Mouse (Mus musculus): ENCODE data around the gene Rab44. TPM values are rescaled to one million over a fixed set of nuclear protein-coding genes. Genes with fewer than 3 reads are reported as not detected.

Rab44 gene
- total and polyA plus RNA-seq, 3 experiments = 0.23 to 0.70 TPM; not detected in 1

DNA sequence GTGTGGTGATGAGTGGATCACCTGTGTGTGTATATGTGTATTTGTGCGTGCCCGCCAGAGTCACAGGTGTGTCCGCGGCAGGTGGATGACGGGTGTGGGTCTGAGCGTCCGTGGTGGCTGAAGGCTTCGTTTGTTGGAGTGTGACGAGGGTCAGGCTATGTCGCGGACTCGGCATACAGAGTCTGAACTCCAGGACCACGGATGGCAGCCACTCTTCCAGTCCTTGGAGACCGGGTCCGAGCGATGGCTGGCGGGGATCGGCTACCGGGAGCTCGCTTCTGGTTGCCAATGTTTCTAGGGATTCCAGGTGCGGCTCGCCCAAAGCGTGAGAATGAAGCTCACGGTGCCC, 20.0 kb upstream of the Rab44 start:
- no peaks in the 10 kb centered on the region for H3K4me1 ChIP-seq (ENCODE audit: control insufficient read depth, insufficient read depth, low read length)
- H3K4me3 ChIP-seq = peak overlapping the region; percentile 95
- intact Hi-C loops (cut with DNase I) = no loop called here
- H3K9ac ChIP-seq (ENCODE audit: low read depth, low read length) = peak overlapping the region; percentile 77
- no peaks in the 10 kb centered on the region for H3K79me2 ChIP-seq (replicated peaks; ENCODE audit: control insufficient read depth, insufficient read depth, low read length)
- no peaks in the 10 kb centered on the region for H3K27me3 ChIP-seq (ENCODE audit: control insufficient read depth, insufficient read depth, low read length)
- H3K27ac ChIP-seq = peak overlapping the region; percentile 97
- DNase-seq = no peak
- no peaks in the 10 kb centered on the region for H3K36me3 ChIP-seq (ENCODE audit: control insufficient read depth, insufficient read depth, low read length)
- under 1% methylated on average over 24 of the region's 24 CpGs for WGBS
- no peak for TF ChIP-seq POLR2A (IDR thresholded peaks at IDR 0.05; ENCODE audit: insufficient read depth, low read depth, low read length)
- no peak for TF ChIP-seq CTCF (IDR thresholded peaks at IDR 0.05)
- TF ChIP-seq EP300 (IDR thresholded peaks at IDR 0.05; ENCODE audit: insufficient read depth, low read depth, low read length) = no peak

DNA sequence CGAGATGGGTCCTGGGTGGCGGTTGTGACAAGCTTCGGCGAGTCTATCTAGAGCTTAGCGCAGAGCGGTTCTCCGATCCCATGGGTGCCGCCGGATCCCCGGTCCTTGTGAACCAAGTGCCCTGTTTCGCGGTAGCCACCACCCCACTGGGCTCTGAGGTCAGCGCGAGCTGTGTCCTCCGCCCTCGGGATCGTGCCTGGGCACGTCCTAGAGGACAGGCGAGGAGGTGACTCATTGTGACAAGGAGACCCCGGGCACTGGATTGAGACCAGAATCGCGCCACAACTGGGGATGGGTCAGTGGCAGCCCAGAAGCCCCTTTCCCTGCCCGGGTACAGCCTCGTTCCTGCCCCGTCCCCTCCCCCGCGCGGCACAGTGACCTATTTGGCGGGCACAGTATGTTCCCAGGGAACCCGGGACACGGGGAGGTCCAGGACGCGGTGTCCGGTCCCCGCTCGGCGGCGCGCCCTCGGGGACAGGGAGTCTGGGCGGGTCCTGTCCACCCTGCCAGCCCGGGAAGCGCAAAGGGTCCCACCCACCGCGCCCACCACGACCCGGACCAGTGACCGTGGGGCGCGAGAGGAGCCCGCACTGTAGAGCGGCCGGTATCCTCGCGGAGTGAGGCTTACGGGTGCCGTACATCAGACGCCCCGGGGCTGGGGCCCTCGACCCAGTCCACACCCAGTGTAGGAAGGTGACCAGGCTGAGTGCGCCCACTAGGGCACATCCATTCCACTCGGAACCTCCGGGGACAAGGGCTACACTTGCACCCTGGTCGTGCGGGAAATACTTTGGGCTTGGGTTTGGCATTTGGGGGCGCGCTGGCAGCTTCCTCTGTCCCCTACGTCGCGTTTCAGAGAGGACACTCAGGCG, 19.4 kb upstream of the Rab44 start:
- under 1% methylated on average over 71 of the region's 71 CpGs for WGBS
- peak overlapping the region; percentile 77 for H3K9ac ChIP-seq (ENCODE audit: low read depth, low read length)
- no peaks in the 10 kb centered on the region for H3K79me2 ChIP-seq (replicated peaks; ENCODE audit: control insufficient read depth, insufficient read depth, low read length)
- H3K27me3 ChIP-seq (ENCODE audit: control insufficient read depth, insufficient read depth, low read length) = no peaks in the 10 kb centered on the region
- peak overlapping the region; percentile 95 for H3K4me3 ChIP-seq
- intact Hi-C loops (cut with DNase I) = loop anchor here (1.0 kb wide), 1 partner anchor 45 kb away; no protein-coding TSS in a partner anchor
- peak; percentile 92 to 94 for DNase-seq
- peak overlapping the region; percentile 97 for H3K27ac ChIP-seq
- TF ChIP-seq POLR2A (IDR thresholded peaks at IDR 0.05; ENCODE audit: insufficient read depth, low read depth, low read length) (no peak), CTCF (IDR thresholded peaks at IDR 0.05) (peak; percentile 14; the same call in 1 of the 2 replicates), EP300 (IDR thresholded peaks at IDR 0.05; ENCODE audit: insufficient read depth, low read depth, low read length) (peak; percentile 96)
- H3K4me1 ChIP-seq (ENCODE audit: control insufficient read depth, insufficient read depth, low read length) = no peaks in the 10 kb centered on the region
- no peaks in the 10 kb centered on the region for H3K36me3 ChIP-seq (ENCODE audit: control insufficient read depth, insufficient read depth, low read length)

DNA sequence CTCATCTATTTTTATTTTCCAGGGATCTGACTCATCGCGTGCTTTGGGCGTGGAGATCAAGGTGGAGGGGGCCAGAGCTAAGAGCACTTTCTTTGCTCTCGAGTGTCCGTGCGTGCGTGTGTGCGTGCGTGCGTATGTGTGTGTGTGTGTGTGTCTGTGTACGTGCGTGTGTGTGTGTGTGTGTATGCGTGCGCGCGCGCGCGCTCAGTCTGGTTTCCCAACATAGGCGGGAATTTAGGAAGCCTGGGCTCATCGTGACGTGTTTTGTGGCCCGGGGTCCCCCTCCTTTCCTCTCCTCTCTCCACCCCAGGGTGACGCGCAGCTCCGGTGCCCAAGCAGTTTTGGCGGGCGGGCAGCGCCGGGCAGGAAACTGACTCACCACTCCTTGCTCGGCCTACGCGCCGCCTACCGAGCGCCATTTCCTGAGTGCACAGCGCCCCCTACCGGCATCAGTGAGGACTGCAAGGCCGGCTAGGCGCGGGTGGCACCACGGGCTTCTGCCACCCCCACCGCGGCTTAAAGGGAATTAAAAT, 18.7 kb upstream of the Rab44 start:
- TF ChIP-seq EP300 (IDR thresholded peaks at IDR 0.05; ENCODE audit: insufficient read depth, low read depth, low read length) = peak; percentile 80
- peak; percentile 84 for TF ChIP-seq POLR2A (IDR thresholded peaks at IDR 0.05; ENCODE audit: insufficient read depth, low read depth, low read length)
- TF ChIP-seq CTCF (IDR thresholded peaks at IDR 0.05) = no peak; the same call in 1 of the 2 replicates
- DNase-seq = peak; percentile 97
- Histone ChIP-seq H3K4me3 (peak overlapping the region; percentile 95), H3K27ac (peak overlapping the region; percentile 97), H3K36me3 (ENCODE audit: control insufficient read depth, insufficient read depth, low read length) (no peaks in the 10 kb centered on the region), H3K27me3 (ENCODE audit: control insufficient read depth, insufficient read depth, low read length) (no peaks in the 10 kb centered on the region), H3K9ac (ENCODE audit: low read depth, low read length) (peak overlapping the region; percentile 77), H3K4me1 (ENCODE audit: control insufficient read depth, insufficient read depth, low read length) (no peaks in the 10 kb centered on the region), H3K79me2 (replicated peaks; ENCODE audit: control insufficient read depth, insufficient read depth, low read length) (no peaks in the 10 kb centered on the region)
- intact Hi-C loops (cut with DNase I) = loop anchor here (1.0 kb wide), 1 partner anchor 46 kb away; no protein-coding TSS in a partner anchor
- WGBS = under 1% methylated on average over 37 of the region's 44 CpGs

DNA sequence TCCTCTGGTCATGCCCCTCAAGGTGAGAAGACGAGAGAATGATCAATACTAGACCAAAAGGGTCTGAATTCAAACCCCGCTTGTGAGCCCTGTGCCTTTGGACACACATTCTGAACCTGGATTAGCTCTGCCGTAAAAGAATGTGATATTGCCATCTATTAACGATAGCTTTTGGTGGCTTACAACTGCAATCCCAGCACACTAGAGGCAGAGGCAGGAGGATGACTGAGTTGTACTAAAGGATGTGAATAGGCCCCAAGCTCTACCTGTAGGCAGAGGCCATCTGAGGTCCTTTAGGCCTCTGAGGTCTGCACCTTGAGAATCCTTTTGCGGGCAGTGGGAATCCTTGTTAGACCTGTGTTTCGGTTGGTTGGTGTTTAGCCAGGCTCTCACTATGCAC, 17.7 kb upstream of the Rab44 start:
- WGBS = 96% methylated on average over 6 of the region's 6 CpGs
- intact Hi-C loops (cut with DNase I) = no loop called here

DNA sequence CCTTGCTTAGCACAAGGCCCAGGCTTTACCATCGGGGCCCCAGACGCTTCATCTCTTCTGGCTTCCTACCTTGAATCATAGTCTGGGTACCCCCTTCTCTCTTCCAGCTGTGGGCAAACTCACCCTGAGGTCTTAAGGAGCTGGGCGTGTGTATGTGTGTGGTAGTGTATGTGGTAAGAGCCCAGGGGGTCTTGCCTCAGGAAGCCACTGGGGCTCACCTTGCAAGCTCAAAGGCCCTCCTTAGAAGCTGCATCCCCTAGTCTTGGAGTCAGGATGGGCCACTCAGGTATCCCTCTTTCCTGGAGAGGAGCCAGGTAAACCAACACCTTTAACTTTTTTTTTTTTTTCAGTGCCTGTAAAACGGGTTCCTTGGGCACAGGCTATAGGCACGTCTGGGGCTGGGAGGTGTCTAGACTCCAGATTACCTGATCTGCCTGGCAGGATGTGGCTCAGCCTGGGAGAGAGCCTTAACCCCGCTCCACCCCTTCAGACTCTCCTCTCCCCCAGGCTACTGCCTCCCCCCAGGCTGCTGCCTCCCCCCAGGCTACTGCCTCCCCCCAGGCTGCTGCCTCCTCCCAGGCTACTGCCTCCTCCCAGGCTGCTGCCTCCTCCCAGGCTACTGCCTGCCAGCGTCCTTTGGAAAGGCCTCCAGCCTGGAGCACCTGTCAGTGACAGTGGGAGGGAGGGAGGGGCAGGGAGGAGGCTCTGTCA, 16.9 kb upstream of the Rab44 start:
- WGBS = 68% methylated on average over 7 of the region's 7 CpGs
- DNase-seq = peak in 1 of 2 experiments; percentile 23
- no peaks in the 10 kb centered on the region for H3K4me1 ChIP-seq (ENCODE audit: control insufficient read depth, insufficient read depth, low read length)
- TF ChIP-seq POLR2A (IDR thresholded peaks at IDR 0.05; ENCODE audit: insufficient read depth, low read depth, low read length) (no peak), EP300 (IDR thresholded peaks at IDR 0.05; ENCODE audit: insufficient read depth, low read depth, low read length) (no peak), CTCF (IDR thresholded peaks at IDR 0.05) (no peak)
- no peak overlapping the region for H3K4me3 ChIP-seq
- intact Hi-C loops (cut with DNase I) = no loop called here
- no peaks in the 10 kb centered on the region for H3K36me3 ChIP-seq (ENCODE audit: control insufficient read depth, insufficient read depth, low read length)
- no peak overlapping the region for H3K9ac ChIP-seq (ENCODE audit: low read depth, low read length)
- H3K27ac ChIP-seq = no peak overlapping the region
- H3K27me3 ChIP-seq (ENCODE audit: control insufficient read depth, insufficient read depth, low read length) = no peaks in the 10 kb centered on the region
- no peaks in the 10 kb centered on the region for H3K79me2 ChIP-seq (replicated peaks; ENCODE audit: control insufficient read depth, insufficient read depth, low read length)

More for the DNA sequence above, 17.7 kb upstream of the Rab44 start:
- Histone ChIP-seq H3K4me3 (no peak overlapping the region), H3K9ac (ENCODE audit: low read depth, low read length) (no peak overlapping the region), H3K36me3 (ENCODE audit: control insufficient read depth, insufficient read depth, low read length) (no peaks in the 10 kb centered on the region), H3K4me1 (ENCODE audit: control insufficient read depth, insufficient read depth, low read length) (no peaks in the 10 kb centered on the region), H3K79me2 (replicated peaks; ENCODE audit: control insufficient read depth, insufficient read depth, low read length) (no peaks in the 10 kb centered on the region), H3K27ac (no peak overlapping the region), H3K27me3 (ENCODE audit: control insufficient read depth, insufficient read depth, low read length) (no peaks in the 10 kb centered on the region)
- DNase-seq = peak in 1 of 2 experiments; percentile 14
- TF ChIP-seq EP300 (IDR thresholded peaks at IDR 0.05; ENCODE audit: insufficient read depth, low read depth, low read length) (no peak), CTCF (IDR thresholded peaks at IDR 0.05) (no peak)
